ENCODE assay signal across 12 mouse cellular contexts in the genomic region with DNA sequence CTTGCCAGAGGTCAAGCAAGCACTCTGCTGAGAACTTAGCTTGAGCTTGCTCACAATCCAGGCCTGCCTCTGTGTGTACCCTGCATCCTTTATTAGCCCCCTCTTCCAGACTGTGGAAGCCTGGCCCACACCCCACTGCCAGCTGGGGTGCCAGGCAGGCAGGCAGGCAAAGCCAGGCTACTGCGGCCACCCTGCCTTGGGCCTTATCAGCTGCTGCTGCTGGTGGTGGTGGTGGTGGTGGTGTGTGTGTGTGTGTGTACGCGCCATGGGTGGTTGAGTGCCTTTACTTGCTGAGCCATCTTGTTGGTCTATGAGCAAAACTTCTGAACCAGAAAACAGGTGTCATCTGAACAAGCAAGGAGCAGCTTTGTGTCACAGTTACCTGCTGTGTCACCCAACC. TPM values are rescaled to one million over a fixed set of nuclear protein-coding genes. Genes with fewer than 3 reads are reported as not detected.
DNase-seq lines count a peak whose midpoint lies in the region; ATAC-seq lines count a peak whose summit lies in the region.
"Had no signal": no experiment of that assay in that cellular context is flagged by ENCODE, and none has a peak within 500 bp of the region (broad histone marks: within the 10 kb centered on the region; RNA-seq: fewer than 3 reads in every experiment).

No protein-coding gene starts in this region.

- H3K4me2 ChIP-seq in hindbrain, embryonic 16.5 days (ENCODE audit: low read length), result no peak overlapping the region
- peak overlapping the region; percentile 18; the same call in 1 of the 2 replicates for H3K4me2 ChIP-seq in lung, embryonic 16.5 days (ENCODE audit: low read depth, low read length)
- 0 out of 2 replicates have a peak overlapping the region, but pooled peaks have one; percentile 6 for H3K4me2 ChIP-seq in embryonic facial prominence, embryonic 15.5 days (replicated peaks)
- H3K4me2 ChIP-seq: neural tube, embryonic 12.5 days had no signal

- ATAC-seq in hindbrain, embryonic 16.5 days, result no peak
- no peak for ATAC-seq in lung, embryonic 16.5 days (ENCODE audit: low read depth)
- ATAC-seq in embryonic facial prominence, embryonic 15.5 days (ENCODE audit: insufficient number of reproducible peaks, low FRiP score, low TSS enrichment, low read depth), result no peak
- peak; percentile 52 for ATAC-seq in megakaryocyte-erythroid progenitor cell, adult 5-6 weeks (replicated peaks; ENCODE audit: low FRiP score, low TSS enrichment, poor library complexity, severe bottlenecking)
- ATAC-seq: CD4-positive, CD25-positive, alpha-beta regulatory T cell, adult 4 months had no signal

- H3K27ac ChIP-seq in hindbrain, embryonic 10.5 days, result peak overlapping the region; percentile 93
- H3K27ac ChIP-seq in hindbrain, embryonic 16.5 days (ENCODE audit: low read depth, low read length), result no peak overlapping the region
- H3K27ac ChIP-seq in lung, embryonic 16.5 days (ENCODE audit: low read length), result peak overlapping the region; percentile 97
- H3K27ac ChIP-seq in embryonic facial prominence, embryonic 15.5 days (replicated peaks), result peak overlapping the region; percentile 89
- H3K27ac ChIP-seq: left cerebral cortex, adult 2 months; neural tube, embryonic 12.5 days had no signal

- 97% methylated on average over 3 of the region's 3 CpGs for WGBS in hindbrain, embryonic 10.5 days
- 84% methylated on average over 3 of the region's 3 CpGs for WGBS in hindbrain, embryonic 16.5 days
- WGBS in lung, embryonic 16.5 days, result 64% methylated on average over 3 of the region's 3 CpGs
- WGBS in embryonic facial prominence, embryonic 15.5 days, result 83% methylated on average over 3 of the region's 3 CpGs

- no peak overlapping the region for H3K4me3 ChIP-seq in hindbrain, embryonic 10.5 days
- no peak overlapping the region for H3K4me3 ChIP-seq in hindbrain, embryonic 16.5 days (ENCODE audit: low read length)
- H3K4me3 ChIP-seq in lung, embryonic 16.5 days (ENCODE audit: low read length), result no peak overlapping the region
- no peak overlapping the region for H3K4me3 ChIP-seq in embryonic facial prominence, embryonic 15.5 days (replicated peaks)
- H3K4me3 ChIP-seq: left cerebral cortex, adult 2 months; neural tube, embryonic 12.5 days had no signal

- peaks cover 93% of the 10 kb centered on the region for H3K36me3 ChIP-seq in hindbrain, embryonic 10.5 days
- H3K36me3 ChIP-seq in hindbrain, embryonic 16.5 days (ENCODE audit: control insufficient read depth, insufficient read depth, low read length), result peaks cover 11% of the 10 kb centered on the region
- peaks cover 7% of the 10 kb centered on the region; the same call in 1 of the 2 replicates for H3K36me3 ChIP-seq in lung, embryonic 16.5 days (ENCODE audit: control insufficient read depth, insufficient read depth, low read length)
- H3K36me3 ChIP-seq in embryonic facial prominence, embryonic 15.5 days, result peaks cover 66% of the 10 kb centered on the region

- H3K27me3 ChIP-seq in hindbrain, embryonic 10.5 days (ENCODE audit: insufficient read depth, poor library complexity, severe bottlenecking), result no peaks in the 10 kb centered on the region
- H3K27me3 ChIP-seq in hindbrain, embryonic 16.5 days (replicated peaks; ENCODE audit: control insufficient read depth, insufficient read depth, low read length), result no peaks in the 10 kb centered on the region
- H3K27me3 ChIP-seq in lung, embryonic 16.5 days (ENCODE audit: control insufficient read depth, insufficient read depth, low read depth, low read length), result no peaks in the 10 kb centered on the region
- H3K27me3 ChIP-seq in embryonic facial prominence, embryonic 15.5 days, result no peaks in the 10 kb centered on the region
- H3K27me3 ChIP-seq: neural tube, embryonic 12.5 days had no signal

- H3K9me3 ChIP-seq in hindbrain, embryonic 10.5 days, result peaks cover 9% of the 10 kb centered on the region; the same call in 1 of the 2 replicates
- no peaks in the 10 kb centered on the region for H3K9me3 ChIP-seq in hindbrain, embryonic 16.5 days (ENCODE audit: control insufficient read depth, low read length)
- no peaks in the 10 kb centered on the region; the same call in 1 of the 2 replicates for H3K9me3 ChIP-seq in lung, embryonic 16.5 days (ENCODE audit: control insufficient read depth, low read length)
- no peaks in the 10 kb centered on the region for H3K9me3 ChIP-seq in embryonic facial prominence, embryonic 15.5 days (replicated peaks)
- H3K9me3 ChIP-seq: neural tube, embryonic 12.5 days had no signal

- H3K9ac ChIP-seq in hindbrain, embryonic 16.5 days (ENCODE audit: low read depth, low read length), result no peak overlapping the region
- H3K9ac ChIP-seq in lung, embryonic 16.5 days (ENCODE audit: low read length), result peak overlapping the region; percentile 44
- H3K9ac ChIP-seq in embryonic facial prominence, embryonic 15.5 days, result no peak overlapping the region
- H3K9ac ChIP-seq: neural tube, embryonic 12.5 days had no signal

- DNase-seq in hindbrain, embryonic 10.5 days (ENCODE audit: low spot score), result no peak
- DNase-seq in lung, postnatal 36 days, result no peak
- no peak for DNase-seq in retina, embryonic 14.5 days (ENCODE audit: low spot score)
- DNase-seq in cerebellum, adult 8-10 months, result no peak
- DNase-seq: right cerebral cortex, postnatal 25 days had no signal

- H3K4me1 ChIP-seq in hindbrain, embryonic 10.5 days (replicated peaks), result peaks cover 86% of the 10 kb centered on the region
- H3K4me1 ChIP-seq in hindbrain, embryonic 16.5 days (ENCODE audit: control insufficient read depth, insufficient read depth, low read depth, low read length), result peaks cover 46% of the 10 kb centered on the region
- H3K4me1 ChIP-seq in lung, embryonic 16.5 days (replicated peaks; ENCODE audit: control insufficient read depth, insufficient read depth, low read length), result peaks cover 86% of the 10 kb centered on the region
- H3K4me1 ChIP-seq in embryonic facial prominence, embryonic 15.5 days, result peaks cover 84% of the 10 kb centered on the region

RNA-seq across cellular contexts. Expression of gene Ptprf, which starts 18.3 kb away (rescaled TPM):
- 104 and 106 TPM in 2 replicates for polyA plus RNA-seq in hindbrain, embryonic 10.5 days (2016; fragmentation: Nextera tagmentation; extraction: Ambion mirVana)
- polyA plus RNA-seq in hindbrain, embryonic 16.5 days (2015; fragmentation: Nextera tagmentation; extraction: Ambion mirVana), result 71.7 and 88.1 TPM in 2 replicates
- 79.7 and 84.3 TPM in 2 replicates for polyA plus RNA-seq in lung, embryonic 16.5 days (2015; fragmentation: Nextera tagmentation; extraction: Ambion mirVana)
- 89.3 and 90.7 TPM in 2 replicates for polyA plus RNA-seq in embryonic facial prominence, embryonic 15.5 days (2015; fragmentation: Nextera tagmentation; extraction: Ambion mirVana)
- total RNA-seq in megakaryocyte-erythroid progenitor cell, adult 5-6 weeks (2014; fragmentation: Nextera tagmentation), result not detected in 2 replicates
- total RNA-seq in megakaryocyte-erythroid progenitor cell, adult 5-6 weeks (2017), result 0.04 TPM in 1 of 2 replicates, not detected in the other
